Mouse (Mus musculus): ENCODE measurements around the gene Ccdc85c.

Gene Ccdc85c

GRCm38 (mm10) chr12:108238395-108239035 lies 36.7 kb downstream of the Ccdc85c start:
- DNase-seq = no peak

DNA sequence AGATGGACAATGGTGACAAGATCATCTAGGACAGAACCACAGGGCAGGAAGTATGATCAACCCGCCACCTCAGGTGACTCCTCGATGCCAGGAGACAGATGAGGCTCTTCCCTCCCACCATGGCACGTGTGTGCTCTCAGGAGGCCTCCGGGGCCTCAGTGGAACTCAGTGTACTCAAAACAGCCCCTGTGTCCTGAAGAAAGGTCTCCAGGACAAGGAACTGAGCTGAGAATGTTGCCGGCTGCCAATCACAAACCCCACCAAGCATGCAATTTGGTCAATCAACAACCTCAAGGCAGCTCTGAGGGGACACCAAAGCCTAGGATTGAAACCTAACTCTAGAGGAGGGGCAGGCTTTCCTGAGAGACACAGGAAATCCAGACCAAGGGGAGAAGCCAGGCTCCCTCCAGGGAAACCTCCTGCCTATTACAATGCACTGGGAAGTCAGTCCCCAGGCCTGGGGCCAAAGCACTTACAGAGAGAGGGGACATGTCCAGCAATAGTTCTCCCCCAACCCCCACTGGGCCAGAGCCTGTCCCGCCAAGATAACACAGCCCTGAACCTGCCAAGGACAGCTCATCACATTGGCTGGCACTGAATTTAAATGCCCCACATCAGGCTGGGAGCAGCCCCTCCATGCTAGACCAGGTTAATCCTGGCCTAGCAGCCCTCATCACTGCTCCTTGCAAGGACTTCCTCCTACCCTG lies 37.8 kb downstream of the Ccdc85c start:
- DNase-seq = no peak

- DNase-seq = no peak
Measured at GRCm38 (mm10) chr12:108235976-108236555, 39.2 kb downstream of the Ccdc85c start.

GRCm38 (mm10) chr12:108234832-108235602 lies 40.2 kb downstream of the Ccdc85c start:
- no peak for DNase-seq

DNA sequence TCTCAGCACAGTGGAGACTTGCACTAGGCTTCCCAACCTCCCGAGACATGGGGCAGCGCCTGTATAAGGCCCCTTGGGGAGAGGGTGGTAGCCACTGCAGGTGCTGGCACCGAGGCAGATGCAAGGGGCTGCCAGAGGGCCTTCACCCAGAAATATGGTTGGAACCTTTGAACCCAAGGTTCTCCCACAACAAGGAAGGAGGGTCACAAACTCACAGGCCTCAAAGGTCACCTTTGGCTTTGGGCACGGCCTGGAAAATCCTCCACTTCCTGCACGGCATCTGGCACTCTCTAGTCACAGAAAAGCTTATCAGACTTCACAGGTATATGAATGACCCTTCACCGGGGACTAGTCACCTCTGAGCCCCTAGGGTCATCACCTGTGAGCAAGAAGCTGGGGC lies 41.5 kb downstream of the Ccdc85c start:
- no peak for DNase-seq

DNA sequence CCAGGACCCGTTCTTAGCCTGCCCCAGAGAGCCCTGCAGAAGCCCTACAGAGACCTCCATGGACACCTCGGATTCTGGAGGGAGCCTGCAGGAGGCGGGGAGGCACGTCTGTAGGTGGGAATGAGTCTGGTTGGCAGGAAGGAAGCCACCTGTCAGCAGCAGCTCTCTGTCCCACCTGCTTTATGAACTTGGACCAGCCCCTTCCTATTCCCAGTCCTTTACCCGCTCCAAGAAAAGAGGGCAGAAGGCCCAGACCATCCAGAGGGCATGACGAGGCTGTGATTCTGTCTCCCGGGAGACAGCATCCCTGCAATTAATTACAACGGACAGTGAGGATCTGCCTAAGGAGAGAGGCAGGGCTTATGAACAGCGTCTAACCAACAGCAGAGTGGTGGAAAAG lies 43.3 kb downstream of the Ccdc85c start:
- peak; percentile 49 to 54 for DNase-seq

- peak; percentile 77 to 82 for DNase-seq
Measured at GRCm38 (mm10) chr12:108230821-108231794, 44.1 kb downstream of the Ccdc85c start.

DNA sequence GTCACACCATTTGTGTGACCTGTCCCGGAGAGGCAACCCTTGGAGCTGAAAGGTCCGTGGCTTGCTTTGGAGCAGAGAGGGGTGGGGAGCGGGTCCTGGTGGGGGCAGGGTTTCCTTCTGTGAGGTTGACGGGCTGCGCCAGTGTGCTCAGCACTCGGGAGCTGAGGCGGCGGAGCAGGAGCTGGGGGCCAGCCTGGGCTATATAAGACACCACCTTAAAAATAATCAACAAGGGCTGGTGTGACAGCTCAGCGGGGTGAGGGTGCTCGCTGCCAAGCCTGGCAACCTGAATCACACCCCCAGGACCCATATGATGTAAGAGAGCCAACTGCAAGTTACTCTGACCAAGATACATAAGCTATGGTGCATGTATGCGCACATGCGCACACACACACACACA lies 45.1 kb downstream of the Ccdc85c start:
- no peak for DNase-seq

- DNase-seq = peak; percentile 44 to 50
Measured at GRCm38 (mm10) chr12:108227527-108227926, 47.7 kb downstream of the Ccdc85c start.

DNA sequence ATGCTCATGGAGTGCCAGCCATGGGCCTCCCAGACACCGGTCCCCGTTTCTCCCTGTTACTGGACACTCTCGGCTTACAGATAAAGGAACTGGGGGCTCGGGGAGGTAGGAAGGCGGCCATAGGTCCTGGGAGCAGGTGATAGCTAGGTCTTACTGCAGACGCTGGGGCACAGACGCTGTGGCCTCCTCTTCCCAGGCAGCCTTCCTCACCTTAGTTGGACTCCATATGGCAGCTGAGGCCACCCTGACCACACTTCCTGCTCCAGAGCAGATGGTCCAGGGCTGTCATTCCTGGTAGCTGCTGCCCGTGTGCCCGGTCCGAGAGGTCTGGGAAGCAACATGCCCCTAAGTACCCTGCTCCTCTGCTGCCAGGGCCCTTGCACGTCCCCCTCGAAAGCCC lies 48.3 kb downstream of the Ccdc85c start:
- peak; percentile 76 to 79 for DNase-seq

GRCm38 (mm10) chr12:108226216-108226615 lies 49.0 kb downstream of the Ccdc85c start:
- DNase-seq = no peak

- peak; percentile 55 to 59 for DNase-seq
Measured at GRCm38 (mm10) chr12:108225781-108226180, 49.4 kb downstream of the Ccdc85c start.

- DNase-seq = no peak
Measured at GRCm38 (mm10) chr12:108223357-108223756, 51.9 kb downstream of the Ccdc85c start.

- no peak for DNase-seq
Measured at GRCm38 (mm10) chr12:108221712-108222111, 53.5 kb downstream of the Ccdc85c start.

DNA sequence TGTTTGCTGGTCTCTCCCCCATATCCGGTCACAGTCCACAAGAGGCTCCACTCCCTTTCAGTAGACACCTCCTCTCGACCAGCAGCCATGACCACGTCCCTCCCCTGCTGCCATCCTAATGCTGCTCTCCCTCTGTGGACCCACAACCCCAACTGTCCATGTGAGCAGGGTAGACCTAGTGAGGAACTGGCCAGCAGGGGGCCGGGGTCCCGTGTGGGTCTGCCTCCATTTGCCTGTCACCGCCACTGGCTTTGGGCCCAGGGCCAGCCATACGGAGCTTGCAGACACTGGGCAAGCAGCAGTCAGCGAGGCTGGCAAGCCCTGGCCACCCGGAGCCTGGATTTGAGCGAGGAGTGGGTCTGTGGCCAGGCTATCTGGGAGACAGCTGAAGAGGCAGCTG lies 54.0 kb downstream of the Ccdc85c start:
- DNase-seq = peak in 1 of 2 experiments; percentile 56

DNA sequence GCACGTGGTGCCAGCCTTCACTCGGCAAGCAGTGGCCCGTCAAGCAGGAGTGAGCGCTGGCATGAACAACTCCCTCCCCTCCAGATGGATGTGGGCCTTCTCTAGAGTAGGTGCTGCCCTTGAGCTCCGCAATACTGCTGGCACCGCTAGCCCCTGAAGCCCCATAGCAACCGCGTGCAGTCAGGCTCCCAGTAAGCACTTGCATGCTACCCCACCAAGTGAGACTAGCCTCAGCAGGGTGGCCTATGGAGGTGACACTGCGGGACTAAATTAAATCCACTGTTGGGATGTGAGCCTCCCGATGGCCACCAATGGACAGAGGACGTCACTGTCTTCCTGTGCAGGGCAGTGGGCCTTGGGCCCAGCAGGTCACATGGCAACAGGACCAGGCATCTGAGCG lies 54.6 kb downstream of the Ccdc85c start:
- peak in 1 of 2 experiments; percentile 33 for DNase-seq

DNA sequence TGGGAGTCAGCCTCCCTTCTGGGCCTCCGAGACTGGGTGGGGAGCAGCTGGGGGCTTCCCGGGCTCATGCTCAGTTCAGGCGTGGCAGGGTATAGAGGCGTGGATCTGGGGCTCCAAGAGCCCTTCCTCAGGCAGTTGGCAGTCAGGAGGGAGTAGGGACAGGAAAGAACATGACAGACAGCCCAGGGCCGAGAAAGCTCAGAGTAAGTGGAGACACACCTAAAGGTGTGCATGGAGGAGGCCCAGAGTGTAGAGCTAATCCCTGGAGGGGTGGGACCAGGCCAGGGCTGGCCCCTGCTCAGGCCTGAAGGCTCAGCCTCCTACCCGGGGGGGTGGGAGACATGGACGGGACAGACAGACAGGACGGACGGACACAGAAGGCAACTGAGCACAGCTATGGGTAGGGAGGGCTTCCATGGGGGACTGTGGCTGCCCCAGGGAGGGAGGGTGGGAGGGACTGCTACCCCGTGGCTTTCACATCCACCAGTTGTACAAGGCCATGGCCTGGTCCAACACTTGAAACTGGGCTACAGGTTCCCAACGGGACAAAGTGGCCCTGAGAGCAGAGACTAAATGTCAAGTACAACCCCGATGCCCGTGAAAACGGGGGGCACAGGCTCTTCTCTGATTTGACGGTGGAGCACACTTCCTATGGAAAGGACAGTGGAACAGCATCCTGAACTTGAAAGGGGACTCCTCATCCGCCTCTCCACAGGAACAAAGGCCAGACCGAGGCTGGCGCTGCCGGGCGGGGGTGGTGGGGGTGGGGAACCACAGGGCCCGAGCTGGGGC lies 55.2 kb downstream of the Ccdc85c start:
- peak in 1 of 2 experiments; percentile 11 for DNase-seq

DNA sequence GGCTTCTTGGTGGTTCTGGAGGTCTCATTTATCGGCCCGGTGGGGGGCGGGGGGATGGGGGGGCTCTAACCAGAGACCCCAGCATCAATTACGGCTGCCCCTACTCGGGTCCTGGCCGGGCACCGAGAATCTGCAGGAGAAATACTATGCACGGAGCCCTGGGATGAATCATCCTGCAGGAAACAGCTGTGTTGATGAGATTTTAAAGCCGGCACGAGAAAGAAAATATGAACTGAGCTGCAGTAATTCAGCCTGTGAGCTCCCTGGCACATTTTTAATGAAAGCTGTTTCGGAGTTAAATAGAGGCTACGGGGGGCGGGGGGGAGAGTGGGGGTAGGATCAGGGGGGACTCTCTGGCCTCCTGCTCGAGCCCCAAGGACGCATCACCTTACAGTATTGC lies 56.1 kb downstream of the Ccdc85c start:
- DNase-seq = peak in 1 of 2 experiments; percentile 5

GRCm38 (mm10) chr12:108217572-108217971 lies 57.7 kb downstream of the Ccdc85c start:
- peak; percentile 77 to 78 for DNase-seq

DNA sequence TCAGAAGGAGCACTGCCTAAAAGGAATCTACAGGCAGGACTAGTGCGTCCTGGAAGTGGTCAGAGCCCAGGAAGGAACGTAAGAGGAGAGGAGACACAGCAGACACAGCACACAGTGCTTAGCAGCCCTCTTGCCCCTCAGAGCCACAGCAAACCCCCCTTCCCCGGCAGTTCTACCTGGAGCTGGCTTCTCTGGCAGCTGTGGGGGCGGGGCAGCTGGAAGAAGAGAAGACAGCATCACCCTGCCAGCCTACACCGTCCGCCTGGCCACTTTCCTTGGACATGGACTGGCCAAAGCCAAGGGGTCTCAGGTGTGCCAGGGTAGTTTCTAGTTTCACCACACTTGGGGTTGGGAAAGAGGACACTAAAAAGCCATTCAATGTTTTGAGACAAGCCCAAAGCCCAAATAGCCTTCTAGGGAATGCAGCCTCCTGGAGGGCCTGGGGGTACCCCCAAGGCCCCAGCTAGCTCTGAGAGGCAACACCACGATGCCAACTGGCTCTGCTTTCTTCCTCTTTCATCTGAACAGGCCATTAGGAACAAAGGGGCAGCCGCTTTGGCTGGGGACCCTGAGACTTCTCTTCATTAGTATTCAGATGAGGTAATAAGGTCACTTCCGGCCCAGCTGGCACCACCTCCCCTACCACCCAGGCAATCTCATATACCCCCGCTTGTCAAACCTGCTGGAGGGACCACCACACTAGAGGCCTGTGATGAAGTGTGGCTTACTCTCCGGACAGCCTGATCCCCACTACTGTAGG lies 58.4 kb downstream of the Ccdc85c start:
- peak in 1 of 2 experiments; percentile 30 for DNase-seq
